Mouse (Mus musculus) limb, embryonic 13.5 days (tissue): ENCODE measurements around the gene Gm20388. TPM values are rescaled to one million over a fixed set of nuclear protein-coding genes. Genes with fewer than 3 reads are reported as not detected.
A peak's percentile ranks its signal among the peaks of the same experiment; 100 is the strongest.

ENCODE experiments used
- ATAC-seq: fragments of 200-750 bp; cut with Nextera tagmentation; 2 replicates; pipeline ENCODE4 v1.8.0; 2017; ENCODE audit warnings: low read depth, moderate number of reproducible peaks, moderate TSS enrichment; ENCODE audit not compliant: low FRiP score
- H3K27ac ChIP-seq: fragments of 300-500 bp; sonication (generic); 2 replicates; pipeline ENCODE4 v1.5.1; 2015; ENCODE audit warnings: inconsistent platforms, mild to moderate bottlenecking, moderate library complexity
- H3K27me3 ChIP-seq: fragments of 300-500 bp; sonication (generic); 2 replicates; pipeline ENCODE4 v1.6.1; 2015; ENCODE audit warnings: mild to moderate bottlenecking, inconsistent platforms
- H3K36me3 ChIP-seq: fragments of 300-500 bp; sonication (generic); 2 replicates; pipeline ENCODE4 v1.6.1; 2015; ENCODE audit warnings: inconsistent platforms, mild to moderate bottlenecking, moderate library complexity
- H3K4me1 ChIP-seq: fragments of 300-500 bp; sonication (generic); 2 replicates; pipeline ENCODE4 v1.6.1; 2015; ENCODE audit warnings: inconsistent platforms
- H3K4me2 ChIP-seq: fragments of 300-500 bp; sonication (generic); replicated peaks from 2 replicates; pipeline ENCODE4 v1.6.1; 2015; ENCODE audit warnings: inconsistent platforms, mild to moderate bottlenecking, moderate library complexity
- H3K4me3 ChIP-seq: fragments of 300-500 bp; sonication (generic); 2 replicates; pipeline ENCODE4 v1.5.1; 2015; ENCODE audit warnings: moderate library complexity, mild to moderate bottlenecking, inconsistent platforms
- H3K9ac ChIP-seq: fragments of 300-500 bp; sonication (generic); 2 replicates; pipeline ENCODE4 v1.6.1; 2015; ENCODE audit warnings: mild to moderate bottlenecking, inconsistent platforms
- H3K9me3 ChIP-seq: fragments of 300-500 bp; sonication (generic); 2 replicates; pipeline ENCODE4 v1.6.1; 2016; ENCODE audit warnings: inconsistent platforms
- WGBS: fragments of 180-500 bp; shearing (Covaris S2); methylation state at CpG from one replicate; pipeline ENCODE4 v1.1.7; 2015; 5-methylcytosine and 5-hydroxymethylcytosine counted together
- polyA plus RNA-seq: library from polyadenylated mRNA; unstranded; fragments of >200 nt; fragmentation: Nextera tagmentation; extraction: Ambion mirVana; gene quantifications from 2 replicates; pipeline ENCODE4 v1.2.1, GENCODE M21; 2015

Gene Gm20388
- polyA plus RNA-seq, 1 experiment from 2014 or later = 7.1 TPM

- Histone ChIP-seq H3K27ac (no peak overlapping the region), H3K36me3 (peaks cover 19% of the 10 kb centered on the region), H3K27me3 (peaks cover 70% of the 10 kb centered on the region), H3K4me2 (no peak overlapping the region), H3K9ac (no peak overlapping the region), H3K9me3 (no peaks in the 10 kb centered on the region), H3K4me3 (no peak overlapping the region), H3K4me1 (peaks cover 35% of the 10 kb centered on the region)
- WGBS = 55% methylated on average over 11 of the region's 11 CpGs
- ATAC-seq = no peak
Measured at GRCm38 (mm10) chr8:122461473-122462148, 2551.0 kb downstream of the Gm20388 start.

GRCm38 (mm10) chr8:122462510-122462909 is 2551.9 kb downstream of the Gm20388 start:
- Histone ChIP-seq H3K36me3 (peaks cover 28% of the 10 kb centered on the region), H3K4me1 (peaks cover 35% of the 10 kb centered on the region), H3K27ac (no peak overlapping the region), H3K4me2 (no peak overlapping the region), H3K4me3 (no peak overlapping the region), H3K9ac (no peak overlapping the region), H3K9me3 (no peaks in the 10 kb centered on the region), H3K27me3 (peaks cover 63% of the 10 kb centered on the region)
- 61% methylated on average over 8 of the region's 8 CpGs for WGBS
- ATAC-seq = no peak

GRCm38 (mm10) chr8:122463651-122464640 is 2553.3 kb downstream of the Gm20388 start:
- H3K27ac ChIP-seq = no peak overlapping the region
- no peak overlapping the region for H3K4me3 ChIP-seq
- ATAC-seq = no peak
- H3K27me3 ChIP-seq = peaks cover 49% of the 10 kb centered on the region
- H3K4me1 ChIP-seq = peaks cover 35% of the 10 kb centered on the region
- no peak overlapping the region for H3K4me2 ChIP-seq
- peaks cover 42% of the 10 kb centered on the region for H3K36me3 ChIP-seq
- no peak overlapping the region for H3K9ac ChIP-seq
- WGBS = 48% methylated on average over 12 of the region's 12 CpGs
- H3K9me3 ChIP-seq = no peaks in the 10 kb centered on the region

GRCm38 (mm10) chr8:122464985-122465384 is 2554.3 kb downstream of the Gm20388 start:
- Histone ChIP-seq H3K27ac (no peak overlapping the region), H3K27me3 (peaks cover 39% of the 10 kb centered on the region), H3K36me3 (peaks cover 52% of the 10 kb centered on the region), H3K4me1 (peaks cover 30% of the 10 kb centered on the region), H3K9me3 (no peaks in the 10 kb centered on the region), H3K4me3 (no peak overlapping the region), H3K4me2 (no peak overlapping the region), H3K9ac (no peak overlapping the region)
- ATAC-seq = no peak
- 61% methylated on average over 7 of the region's 7 CpGs for WGBS

GRCm38 (mm10) chr8:122467816-122468215 is 2557.2 kb downstream of the Gm20388 start:
- H3K27ac ChIP-seq = no peak overlapping the region
- no peak overlapping the region for H3K9ac ChIP-seq
- H3K4me1 ChIP-seq = 0 out of 2 replicates have a peak, but pooled peaks cover 11% of the 10 kb centered on the region
- 86% methylated on average over 13 of the region's 13 CpGs for WGBS
- no peak overlapping the region for H3K4me3 ChIP-seq
- no peaks in the 10 kb centered on the region for H3K9me3 ChIP-seq
- H3K27me3 ChIP-seq = peaks cover 10% of the 10 kb centered on the region
- H3K4me2 ChIP-seq = no peak overlapping the region
- H3K36me3 ChIP-seq = peaks cover 72% of the 10 kb centered on the region
- no peak for ATAC-seq

- Histone ChIP-seq H3K36me3 (peaks cover 83% of the 10 kb centered on the region), H3K9me3 (no peaks in the 10 kb centered on the region), H3K9ac (no peak overlapping the region), H3K4me3 (no peak overlapping the region), H3K4me2 (no peak overlapping the region), H3K4me1 (peaks cover 2% of the 10 kb centered on the region), H3K27me3 (no peaks in the 10 kb centered on the region), H3K27ac (no peak overlapping the region)
- no peak for ATAC-seq
- 81% methylated on average over 6 of the region's 6 CpGs for WGBS
Measured at GRCm38 (mm10) chr8:122469407-122469806, 2558.8 kb downstream of the Gm20388 start.

GRCm38 (mm10) chr8:122469965-122470364 is 2559.3 kb downstream of the Gm20388 start:
- Histone ChIP-seq H3K9ac (no peak overlapping the region), H3K27me3 (no peaks in the 10 kb centered on the region), H3K4me2 (no peak overlapping the region), H3K4me1 (peaks cover 7% of the 10 kb centered on the region), H3K9me3 (no peaks in the 10 kb centered on the region), H3K36me3 (peaks cover 81% of the 10 kb centered on the region), H3K27ac (no peak overlapping the region), H3K4me3 (no peak overlapping the region)
- no peak for ATAC-seq
- WGBS = 85% methylated on average over 10 of the region's 10 CpGs

- peaks cover 9% of the 10 kb centered on the region for H3K4me1 ChIP-seq
- no peak overlapping the region for H3K27ac ChIP-seq
- ATAC-seq = no peak
- H3K36me3 ChIP-seq = peaks cover 74% of the 10 kb centered on the region
- no peak overlapping the region for H3K4me3 ChIP-seq
- no peak overlapping the region for H3K4me2 ChIP-seq
- H3K27me3 ChIP-seq = no peaks in the 10 kb centered on the region
- WGBS = 78% methylated on average over 5 of the region's 5 CpGs
- H3K9me3 ChIP-seq = no peaks in the 10 kb centered on the region
- no peak overlapping the region; the same call in 1 of the 2 replicates for H3K9ac ChIP-seq
Measured at GRCm38 (mm10) chr8:122470691-122471090, 2560.1 kb downstream of the Gm20388 start.

GRCm38 (mm10) chr8:122473911-122474421 is 2563.3 kb downstream of the Gm20388 start:
- Histone ChIP-seq H3K27me3 (no peaks in the 10 kb centered on the region), H3K4me1 (peaks cover 18% of the 10 kb centered on the region), H3K27ac (no peak overlapping the region), H3K4me2 (peak overlapping the region; percentile 97; the same call in 1 of the 2 replicates), H3K36me3 (peaks cover 56% of the 10 kb centered on the region), H3K9me3 (no peaks in the 10 kb centered on the region), H3K9ac (no peak overlapping the region), H3K4me3 (peak overlapping the region; percentile 98; the same call in 1 of the 2 replicates)
- WGBS = 90% methylated on average over 8 of the region's 8 CpGs
- ATAC-seq = no peak

- H3K4me1 ChIP-seq = peaks cover 18% of the 10 kb centered on the region
- peak overlapping the region; percentile 58; the same call in 1 of the 2 replicates for H3K27ac ChIP-seq
- H3K9me3 ChIP-seq = no peaks in the 10 kb centered on the region
- peak; percentile 6 for ATAC-seq
- H3K4me3 ChIP-seq = peak overlapping the region; percentile 98
- peak overlapping the region; percentile 97 for H3K4me2 ChIP-seq
- H3K36me3 ChIP-seq = peaks cover 56% of the 10 kb centered on the region
- WGBS = 13% methylated on average over 16 of the region's 16 CpGs
- no peaks in the 10 kb centered on the region for H3K27me3 ChIP-seq
- H3K9ac ChIP-seq = peak overlapping the region; percentile 98
Measured at GRCm38 (mm10) chr8:122474951-122475560, 2564.4 kb downstream of the Gm20388 start.

GRCm38 (mm10) chr8:122475580-122476320 is 2565.1 kb downstream of the Gm20388 start, which contains the start of the genes Rnf166 and Ctu2:
Rnf166 (minus strand) TSS chr8:122476064.
Ctu2 (plus strand) TSS chr8:122476143.
- no peaks in the 10 kb centered on the region for H3K9me3 ChIP-seq
- peak within 1 kb of the TSS; percentile 98 for H3K4me3 ChIP-seq
- H3K4me1 ChIP-seq = peaks cover 18% of the 10 kb centered on the region
- peak within 1 kb of the TSS; percentile 97 for H3K4me2 ChIP-seq
- peaks cover 55% of the 10 kb centered on the region for H3K36me3 ChIP-seq
- peak; percentile 93 for ATAC-seq
- H3K9ac ChIP-seq = peak within 1 kb of the TSS; percentile 98
- peak within 1 kb of the TSS; percentile 58; the same call in 1 of the 2 replicates for H3K27ac ChIP-seq
- under 1% methylated on average over 79 of the region's 103 CpGs for WGBS
- H3K27me3 ChIP-seq = no peaks in the 10 kb centered on the region
